Mouse (Mus musculus) brown adipose tissue, adult 24 weeks (tissue): ENCODE measurements around the gene Vipas39. TPM values are rescaled to one million over a fixed set of nuclear protein-coding genes. Genes with fewer than 3 reads are reported as not detected.
"Not testable (repeated sequence)": the region's sequence is repeated elsewhere in the genome, so short reads cannot be mapped to it uniquely, and the experiment has no call there.

ENCODE experiments used
- H3K27ac ChIP-seq: fragments of 200-500 bp; replicated peaks from 2 replicates; pipeline ENCODE4 v1.5.1; 2012; ENCODE audit warnings: low read depth, mild to moderate bottlenecking, low read length
- H3K4me1 ChIP-seq: fragments of 200-500 bp; 2 replicates; pipeline ENCODE4 v1.6.1; 2012; ENCODE audit warnings: low read length, mixed read lengths; ENCODE audit not compliant: control insufficient read depth, insufficient read depth, insufficient read length
- H3K4me3 ChIP-seq: fragments of 200-500 bp; 2 replicates; pipeline ENCODE4 v1.5.1; 2012; ENCODE audit warnings: low read depth, mild to moderate bottlenecking, low read length, moderate library complexity; ENCODE audit not compliant: insufficient read depth
- polyA plus RNA-seq: library from polyadenylated mRNA; stranded (reverse); fragments of >200 nt; gene quantifications from 2 replicates; pipeline ENCODE4 v1.2.4, GENCODE M21; 2012; ENCODE audit not compliant: missing spikeins, insufficient read depth, insufficient read length

The Vipas39 gene
- polyA plus RNA-seq, 1 experiment, result 24.3 TPM

GRCm38 (mm10) chr12:87230379-87230895 is 35.6 kb downstream of the Vipas39 start:
- Histone ChIP-seq H3K27ac (no peak overlapping the region), H3K4me3 (no peak overlapping the region), H3K4me1 (no peaks in the 10 kb centered on the region)

DNA sequence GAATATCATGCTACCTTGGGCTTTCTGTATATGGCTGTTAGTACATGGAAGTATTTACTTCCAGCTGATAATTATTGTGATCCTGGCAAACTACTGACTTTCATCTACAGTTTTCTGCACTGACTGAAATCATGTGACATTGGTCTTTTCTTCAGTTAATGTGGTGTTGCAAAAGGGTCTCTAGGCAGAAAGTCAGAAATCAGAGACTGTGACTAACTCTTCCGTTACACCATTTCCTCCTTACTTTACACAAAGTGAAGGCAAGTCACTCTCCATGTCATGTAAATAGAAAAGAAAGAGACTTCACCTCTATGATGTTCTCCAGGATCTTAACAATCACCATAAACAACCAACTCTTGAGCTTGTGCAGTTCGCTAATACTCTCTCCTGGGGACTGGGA is 36.4 kb downstream of the Vipas39 start:
- no peak overlapping the region for H3K27ac ChIP-seq
- no peaks in the 10 kb centered on the region for H3K4me1 ChIP-seq
- no peak overlapping the region for H3K4me3 ChIP-seq

GRCm38 (mm10) chr12:87226801-87227200 is 39.3 kb downstream of the Vipas39 start:
- no peak overlapping the region for H3K4me3 ChIP-seq
- no peaks in the 10 kb centered on the region for H3K4me1 ChIP-seq
- H3K27ac ChIP-seq, result no peak overlapping the region

DNA sequence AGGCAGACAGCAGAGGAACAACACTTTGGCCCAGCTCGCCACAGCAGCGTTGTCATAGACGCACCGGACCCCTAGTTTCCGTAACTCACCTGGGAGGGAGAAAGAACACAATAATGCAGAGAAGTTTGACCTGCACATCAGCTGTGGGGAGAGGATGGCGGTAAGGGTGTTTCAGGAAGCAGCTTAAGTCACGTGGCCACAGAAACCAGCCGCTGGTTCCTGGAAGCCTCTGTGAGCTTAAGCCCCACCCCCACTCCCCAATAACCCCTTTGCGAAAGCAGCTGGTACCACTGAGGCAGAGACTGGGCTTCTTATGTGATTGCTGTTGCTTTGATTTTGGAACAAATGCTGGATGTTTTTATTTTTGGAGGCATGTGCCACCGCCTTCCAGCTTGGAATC is 41.1 kb downstream of the Vipas39 start:
- no peak overlapping the region for H3K27ac ChIP-seq
- H3K4me1 ChIP-seq, result no peaks in the 10 kb centered on the region
- H3K4me3 ChIP-seq, result no peak overlapping the region

- H3K27ac ChIP-seq, result no peak overlapping the region
- H3K4me1 ChIP-seq, result no peaks in the 10 kb centered on the region
- H3K4me3 ChIP-seq, result no peak overlapping the region
Observed at GRCm38 (mm10) chr12:87219362-87219761, 46.7 kb downstream of the Vipas39 start.

- H3K27ac ChIP-seq, result no peak overlapping the region
- no peak overlapping the region for H3K4me3 ChIP-seq
- no peaks in the 10 kb centered on the region for H3K4me1 ChIP-seq
Observed at GRCm38 (mm10) chr12:87217596-87217995, 48.5 kb downstream of the Vipas39 start.

GRCm38 (mm10) chr12:87216053-87216452 is 50.0 kb downstream of the Vipas39 start:
- H3K4me1 ChIP-seq, result no peaks in the 10 kb centered on the region
- H3K27ac ChIP-seq, result peak overlapping the region; percentile 78

GRCm38 (mm10) chr12:87212844-87213606 is 53.0 kb downstream of the Vipas39 start:
- no peak overlapping the region for H3K4me3 ChIP-seq
- H3K27ac ChIP-seq, result no peak overlapping the region
- no peaks in the 10 kb centered on the region for H3K4me1 ChIP-seq

More at GRCm38 (mm10) chr12:87216053-87216452, 50.0 kb downstream of the Vipas39 start:
- H3K4me3 ChIP-seq, result no peak overlapping the region

GRCm38 (mm10) chr12:87205789-87206188 is 60.3 kb downstream of the Vipas39 start:
- H3K4me1 ChIP-seq, H3K27ac ChIP-seq, H3K4me3 ChIP-seq: not testable (repeated sequence)

DNA sequence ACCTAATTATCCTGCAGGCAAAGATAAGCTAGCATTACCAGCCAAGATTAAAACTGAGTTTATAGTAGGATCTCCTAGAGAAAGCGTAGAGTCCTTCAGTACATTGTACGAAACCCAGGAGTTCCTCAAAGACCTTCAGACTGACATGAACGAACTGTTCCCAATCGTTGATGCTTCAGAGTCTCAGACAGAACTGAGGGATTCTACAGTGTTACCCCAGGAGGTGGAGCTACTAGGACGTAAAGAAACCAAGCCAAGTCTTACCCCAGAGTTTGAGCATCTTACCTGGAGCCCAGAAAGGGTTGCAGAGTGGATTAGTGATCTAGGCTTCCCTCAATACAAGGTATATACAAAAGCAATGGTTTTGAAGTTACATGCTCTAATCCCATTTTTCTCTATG is 64.4 kb downstream of the Vipas39 start:
- no peak overlapping the region for H3K27ac ChIP-seq
- H3K4me3 ChIP-seq, result no peak overlapping the region
- H3K4me1 ChIP-seq, result no peaks in the 10 kb centered on the region

GRCm38 (mm10) chr12:87199973-87200586 is 66.0 kb downstream of the Vipas39 start, which contains the start of gene Tmed8:
TSS of gene Tmed8 (minus strand) at chr12:87200454.
- peak within 1 kb of the TSS; percentile 28; the same call in 1 of the 2 replicates for H3K27ac ChIP-seq
- H3K4me1 ChIP-seq, result no peaks in the 10 kb centered on the region; the same call in 1 of the 2 replicates
- H3K4me3 ChIP-seq, result peak within 1 kb of the TSS; percentile 87

DNA sequence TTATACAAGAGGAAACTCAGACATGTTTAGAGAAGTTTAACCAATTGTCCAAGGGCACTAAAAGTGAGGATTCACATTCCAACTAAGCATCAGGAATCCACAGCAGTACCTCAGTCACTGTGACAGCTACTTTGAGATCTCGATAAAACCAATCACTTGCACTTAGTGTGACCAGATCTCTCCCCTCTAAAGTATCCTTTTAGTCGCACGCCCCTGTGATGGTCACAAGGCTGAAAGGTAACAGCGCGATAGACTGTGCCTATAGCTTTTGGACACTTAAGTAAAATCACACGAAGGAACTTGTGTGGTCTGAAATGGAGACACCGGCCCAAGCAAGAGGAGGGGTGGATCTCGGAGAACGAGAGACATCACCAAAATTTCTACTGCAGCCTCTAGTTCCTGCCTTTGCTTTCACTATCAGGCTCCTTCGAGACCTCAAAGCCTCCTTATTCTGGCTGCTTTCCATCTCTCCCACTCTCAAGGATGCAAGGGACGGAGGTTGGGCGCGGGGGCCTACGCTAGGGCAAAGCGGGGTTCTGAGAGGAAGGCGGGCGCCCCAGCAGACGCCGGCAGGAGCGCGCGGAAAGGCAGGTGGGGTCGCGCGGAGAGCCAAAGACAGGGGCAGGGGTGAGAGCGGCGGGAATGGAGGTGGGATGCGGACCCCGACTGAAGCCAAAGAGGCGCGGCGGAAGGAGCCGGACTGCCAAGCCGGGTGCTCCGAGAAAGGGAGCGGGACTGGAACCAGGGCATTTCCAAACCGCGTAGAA is 66.7 kb downstream of the Vipas39 start, which contains the start of gene Samd15:
Gene Samd15 (plus strand): TSS at position 518 of the 767 bp plus-strand sequence.
- no peaks in the 10 kb centered on the region; the same call in 1 of the 2 replicates for H3K4me1 ChIP-seq
- H3K4me3 ChIP-seq, result peak within 1 kb of the TSS; percentile 87
- H3K27ac ChIP-seq, result peak within 1 kb of the TSS; percentile 28; the same call in 1 of the 2 replicates

- Histone ChIP-seq H3K27ac (no peak overlapping the region), H3K4me1 (no peaks in the 10 kb centered on the region; the same call in 1 of the 2 replicates), H3K4me3 (peak overlapping the region; percentile 87)
Observed at GRCm38 (mm10) chr12:87198792-87199191, 67.3 kb downstream of the Vipas39 start.

DNA sequence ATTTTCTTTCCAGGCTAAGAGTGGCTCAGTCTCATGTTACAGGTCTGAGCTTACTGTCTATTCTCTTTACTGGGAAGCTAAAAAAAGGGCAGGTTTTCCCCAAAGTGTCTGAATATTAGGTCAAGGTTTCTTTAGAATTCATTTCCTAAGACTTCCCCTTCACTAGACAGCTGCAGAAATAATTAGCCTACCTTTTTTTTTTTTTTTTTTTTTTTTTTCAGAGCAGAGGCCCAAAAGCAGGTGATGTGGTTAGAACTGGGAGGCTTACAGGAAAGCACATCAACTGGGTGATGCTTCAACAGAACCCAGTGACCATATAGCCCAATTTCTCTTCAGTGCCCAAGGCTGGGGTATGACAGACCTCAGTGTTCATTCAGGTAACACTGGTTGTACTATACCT is 69.7 kb downstream of the Vipas39 start:
- H3K27ac ChIP-seq, result no peak overlapping the region
- H3K4me1 ChIP-seq, result no peaks in the 10 kb centered on the region; the same call in 1 of the 2 replicates
- no peak overlapping the region for H3K4me3 ChIP-seq

GRCm38 (mm10) chr12:87195069-87195468 is 71.0 kb downstream of the Vipas39 start:
- no peak overlapping the region for H3K4me3 ChIP-seq

More at GRCm38 (mm10) chr12:87195069-87195468, 71.0 kb downstream of the Vipas39 start:
- Histone ChIP-seq H3K4me1 (no peaks in the 10 kb centered on the region; the same call in 1 of the 2 replicates), H3K27ac (no peak overlapping the region)
